Mouse (Mus musculus) cerebellum, postnatal 14 days (tissue): ENCODE measurements around the gene Slc35c1.

Experiments used
- DNase-seq, 2 experiments: peaks; one replicate each; pipeline ENCODE4 v3.0.0; 2021; ENCODE audit warnings: mixed read lengths in 2 of 2

The Slc35c1 gene

GRCm38 (mm10) chr2:92474920-92475319, 14.6 kb upstream of the Slc35c1 start:
- no peak for DNase-seq

- DNase-seq = no peak
Measured at GRCm38 (mm10) chr2:92471886-92472670, 11.7 kb upstream of the Slc35c1 start.

- no peak for DNase-seq
Measured at GRCm38 (mm10) chr2:92464690-92465089, 4.4 kb upstream of the Slc35c1 start.

- DNase-seq = no peak
Measured at GRCm38 (mm10) chr2:92461215-92461614, 877 bp upstream of the Slc35c1 start.

- peak; percentile 82 to 86 for DNase-seq
Measured at GRCm38 (mm10) chr2:92459141-92459920, 1.0 kb downstream of the Slc35c1 start.

GRCm38 (mm10) chr2:92458481-92458880, 1.9 kb downstream of the Slc35c1 start:
- DNase-seq = no peak

- peak; percentile 40 to 45 for DNase-seq
Measured at GRCm38 (mm10) chr2:92456970-92457530, 3.3 kb downstream of the Slc35c1 start.

- no peak for DNase-seq
Measured at GRCm38 (mm10) chr2:92455704-92456103, 4.6 kb downstream of the Slc35c1 start.

- DNase-seq = no peak
Measured at GRCm38 (mm10) chr2:92454166-92454565, 6.2 kb downstream of the Slc35c1 start.

- DNase-seq = no peak
Measured at GRCm38 (mm10) chr2:92451126-92451525, 9.2 kb downstream of the Slc35c1 start.

- DNase-seq = no peak
Measured at GRCm38 (mm10) chr2:92447121-92447740, 13.1 kb downstream of the Slc35c1 start.

- DNase-seq = peak; percentile 40 to 68
Measured at GRCm38 (mm10) chr2:92446656-92447055, 13.7 kb downstream of the Slc35c1 start.

- no peak for DNase-seq
Measured at GRCm38 (mm10) chr2:92445890-92446289, 14.4 kb downstream of the Slc35c1 start.

- no peak for DNase-seq
Measured at GRCm38 (mm10) chr2:92444376-92444775, 16.0 kb downstream of the Slc35c1 start.

GRCm38 (mm10) chr2:92443313-92443712, 17.0 kb downstream of the Slc35c1 start:
- no peak for DNase-seq

GRCm38 (mm10) chr2:92442419-92443001, 17.8 kb downstream of the Slc35c1 start:
- peak in 1 of 2 experiments; percentile 30 for DNase-seq

GRCm38 (mm10) chr2:92440432-92440831, 19.9 kb downstream of the Slc35c1 start:
- DNase-seq = no peak

GRCm38 (mm10) chr2:92438567-92438966, 21.8 kb downstream of the Slc35c1 start:
- DNase-seq = no peak

- DNase-seq = peak; percentile 93 to 94
Measured at GRCm38 (mm10) chr2:92437875-92438274, 22.5 kb downstream of the Slc35c1 start.

GRCm38 (mm10) chr2:92437366-92437765, 23.0 kb downstream of the Slc35c1 start:
- DNase-seq = no peak

- DNase-seq = peak in 1 of 2 experiments; percentile 27
Measured at GRCm38 (mm10) chr2:92435023-92435422, 25.3 kb downstream of the Slc35c1 start.

GRCm38 (mm10) chr2:92434375-92434745, 26.0 kb downstream of the Slc35c1 start:
- DNase-seq = no peak
